Mouse (Mus musculus): ENCODE measurements at regions not wholly inside any gene's neighbourhood (a gene's known extent, or its start where the extent isn't known, plus 50 kb on each side); places are given as distances from the start of the nearest gene placed in this dataset.

DNA sequence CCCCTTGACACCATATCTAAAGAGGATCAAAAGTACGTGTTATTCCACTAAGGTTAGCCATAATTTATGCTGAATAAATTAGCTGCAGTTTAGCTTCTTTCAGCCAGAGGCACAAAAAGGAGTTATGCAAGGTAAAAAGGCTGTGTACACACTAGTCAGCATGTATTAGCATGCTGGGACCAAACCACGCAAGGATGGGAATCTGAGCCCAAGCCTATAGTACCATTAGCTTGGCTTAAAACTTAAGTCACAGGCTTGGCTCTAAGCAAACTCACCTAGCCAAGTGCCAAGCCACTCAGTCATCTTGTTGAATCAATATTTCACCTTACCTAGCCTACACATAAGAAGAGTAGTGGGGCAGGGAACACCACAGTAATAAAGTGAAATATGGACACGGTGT, 339.9 kb upstream of the Arid1b start:
- DNase-seq (ENCODE audit: low spot score), result no peak

DNA sequence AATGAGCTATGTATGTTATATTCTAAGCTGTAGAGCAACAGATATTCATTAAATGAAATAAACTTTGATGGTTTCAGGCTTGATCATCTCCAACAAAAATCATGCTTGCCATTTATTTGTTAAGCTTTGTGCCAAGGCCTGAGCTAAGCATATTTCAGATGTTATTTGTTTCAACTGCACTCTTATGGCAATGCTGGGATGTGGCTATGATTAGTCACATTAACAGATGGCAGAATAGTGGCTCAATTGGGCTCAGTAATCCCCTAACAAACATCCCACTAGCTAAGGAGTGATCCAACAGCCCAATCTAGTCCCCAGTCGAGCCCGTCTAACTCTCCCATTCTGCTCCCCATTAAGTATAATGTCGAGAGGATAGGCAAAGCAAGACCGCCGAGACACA, 332.1 kb upstream of the Arid1b start:
- DNase-seq (ENCODE audit: low spot score), result no peak

DNA sequence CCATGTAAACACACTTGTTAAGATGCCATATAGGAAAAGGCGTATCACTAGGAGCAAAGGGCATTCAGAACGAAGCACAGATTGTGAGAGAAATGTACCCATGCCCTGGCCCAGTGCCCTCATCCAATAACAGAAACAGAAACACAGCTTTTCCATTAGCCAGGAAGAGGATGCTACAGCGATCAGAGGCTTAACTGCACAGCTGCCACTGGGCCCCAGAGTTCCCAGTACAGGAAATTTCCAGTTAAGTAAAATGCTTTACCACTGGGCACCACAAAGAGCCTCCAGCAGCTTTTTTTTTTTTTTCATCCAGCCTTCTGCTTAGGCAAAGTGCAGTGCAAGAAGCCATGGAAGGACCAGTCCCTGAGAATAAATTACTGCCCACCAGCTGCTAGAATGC, 325.6 kb upstream of the Arid1b start:
- DNase-seq (ENCODE audit: low spot score), result no peak

DNA sequence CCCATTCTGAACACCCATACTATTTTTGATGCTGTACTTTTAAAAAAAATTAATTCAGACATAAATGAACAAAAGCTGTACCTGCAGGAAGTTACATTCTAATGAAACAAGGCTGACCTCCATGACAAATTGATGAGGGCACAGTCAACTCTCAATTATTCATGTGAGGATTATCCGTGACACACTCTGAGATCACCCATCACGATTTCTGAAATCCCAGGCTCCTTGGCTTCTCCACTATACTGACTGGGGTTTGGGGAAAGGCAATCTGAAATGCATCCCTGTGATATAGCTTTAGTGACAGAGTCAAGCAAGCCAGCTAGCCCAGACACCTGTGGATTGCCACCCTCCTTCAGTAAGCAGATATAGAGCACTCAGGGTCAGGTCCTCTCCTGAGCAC, 320.9 kb upstream of the Arid1b start:
- DNase-seq (ENCODE audit: low spot score), result no peak

DNA sequence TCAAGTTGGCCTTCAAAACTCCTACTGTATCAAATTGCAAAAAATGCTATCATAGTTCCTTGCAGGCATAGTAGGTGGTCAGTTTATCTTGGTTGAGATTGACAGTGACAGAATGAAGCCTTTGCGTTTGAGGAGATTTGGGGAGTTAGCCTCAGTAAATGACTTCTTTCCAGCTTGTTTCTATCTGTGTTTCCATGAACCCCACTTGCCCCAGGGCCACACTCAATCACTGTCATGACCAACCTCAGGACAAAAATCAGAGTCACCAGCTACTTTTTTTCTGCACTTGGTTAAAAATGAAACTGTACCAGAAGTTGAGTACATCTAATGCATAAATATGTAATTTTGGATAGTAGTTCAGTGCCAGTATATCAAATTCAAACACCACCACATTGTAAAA, 287.7 kb upstream of the Arid1b start:
- no peak for DNase-seq (ENCODE audit: low spot score)

DNA sequence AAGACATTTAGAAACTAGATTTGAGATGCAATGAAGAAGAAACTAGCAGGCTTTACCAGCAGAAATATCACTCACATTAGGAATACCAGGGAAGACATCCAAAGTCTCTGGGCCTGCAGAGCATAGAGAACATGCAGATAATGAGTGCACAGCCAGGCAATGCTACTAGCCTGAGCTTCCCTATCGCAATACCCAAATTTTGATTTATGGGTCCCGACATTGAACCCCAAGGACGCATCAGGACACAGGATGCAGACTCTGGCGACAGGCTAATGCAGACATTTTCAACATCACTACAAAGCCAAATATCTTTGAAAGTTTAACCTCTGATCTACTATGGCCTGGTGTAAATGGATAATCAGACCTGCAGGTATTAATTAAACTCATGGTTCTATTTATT, 273.1 kb upstream of the Arid1b start:
- no peak for DNase-seq (ENCODE audit: low spot score)

DNA sequence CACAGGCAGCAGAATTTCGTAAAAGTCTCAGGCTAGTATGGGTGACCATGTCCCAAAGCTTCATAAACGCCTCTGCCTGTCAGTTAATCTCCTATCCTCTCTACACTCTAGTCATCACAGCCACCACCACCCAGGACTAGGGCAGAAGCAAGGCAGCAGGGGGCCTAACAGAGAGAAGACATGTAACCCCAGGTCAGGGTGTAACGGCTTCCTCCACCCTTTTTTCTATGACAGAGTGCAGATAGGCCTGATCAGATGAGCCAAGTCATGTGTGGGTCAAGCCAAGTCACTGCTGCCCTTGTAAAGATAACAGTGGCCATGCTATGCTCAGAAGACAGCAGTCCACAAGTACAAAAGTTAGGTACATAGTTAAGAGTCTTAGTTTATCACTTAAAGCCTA, 270.1 kb upstream of the Arid1b start:
- no peak for DNase-seq (ENCODE audit: low spot score)

DNA sequence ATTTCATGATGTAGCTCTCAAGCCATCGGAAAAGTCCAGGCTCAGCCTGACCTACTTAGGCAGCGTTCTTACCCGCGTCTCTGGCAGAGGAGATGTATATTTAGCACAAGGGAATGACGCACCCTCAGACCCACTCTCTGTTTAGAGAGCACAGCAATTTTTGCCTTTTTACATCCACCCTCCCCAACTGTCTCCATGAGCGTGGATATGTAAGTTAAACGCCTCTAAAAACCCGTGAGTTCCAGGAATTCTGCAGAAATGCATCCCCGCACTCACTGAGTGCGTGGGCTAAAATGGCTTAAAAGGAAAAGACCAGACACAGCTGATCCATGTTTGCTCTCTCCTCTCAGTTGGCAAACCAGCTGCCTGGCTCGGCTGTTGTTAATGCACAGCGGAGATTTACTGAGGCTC, 267.8 kb upstream of the Arid1b start:
- peak; percentile 10 for DNase-seq (ENCODE audit: low spot score)

DNA sequence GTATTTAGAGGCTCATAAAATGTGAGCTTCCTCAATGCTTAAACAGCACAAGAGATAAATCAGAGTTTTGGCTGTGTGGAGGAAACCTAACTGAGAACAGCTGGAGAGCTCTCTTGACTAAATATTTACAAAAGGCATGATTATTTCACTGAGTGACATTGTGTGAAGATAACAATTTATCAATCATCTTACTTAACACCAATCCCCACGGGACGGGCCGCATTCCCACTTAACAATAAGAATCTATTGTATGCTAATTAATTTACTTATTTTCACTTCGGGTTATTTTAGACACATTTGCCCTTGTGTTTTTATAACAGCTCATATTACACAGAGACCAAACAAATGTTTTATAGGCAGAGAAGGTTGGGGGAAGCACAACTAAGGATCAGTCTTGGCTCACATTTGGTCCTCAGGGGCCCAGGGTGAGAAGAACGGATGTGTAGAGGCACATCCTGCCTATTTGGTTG, 259.7 kb upstream of the Arid1b start:
- peak; percentile 60 for DNase-seq (ENCODE audit: low spot score)

DNA sequence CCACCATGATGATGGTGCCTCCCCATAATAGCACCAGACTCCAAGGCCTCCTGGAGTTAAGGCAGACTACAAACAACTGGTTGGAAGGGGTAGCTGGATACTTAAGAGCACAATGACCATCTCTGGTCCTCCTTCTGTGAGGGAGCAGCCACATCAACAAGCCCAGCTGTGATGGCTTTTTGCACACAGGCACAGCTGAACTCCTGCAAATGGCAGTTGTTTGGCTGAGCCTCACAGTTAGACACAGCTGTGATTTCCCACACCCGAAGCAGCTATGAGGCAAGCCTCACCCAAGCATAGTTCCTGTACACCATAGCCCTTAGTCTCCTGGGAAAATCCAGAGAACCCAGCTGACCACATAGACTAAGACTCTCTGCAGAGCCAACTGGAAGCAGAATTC, 258.9 kb upstream of the Arid1b start:
- peak; percentile 76 for DNase-seq (ENCODE audit: low spot score)

DNA sequence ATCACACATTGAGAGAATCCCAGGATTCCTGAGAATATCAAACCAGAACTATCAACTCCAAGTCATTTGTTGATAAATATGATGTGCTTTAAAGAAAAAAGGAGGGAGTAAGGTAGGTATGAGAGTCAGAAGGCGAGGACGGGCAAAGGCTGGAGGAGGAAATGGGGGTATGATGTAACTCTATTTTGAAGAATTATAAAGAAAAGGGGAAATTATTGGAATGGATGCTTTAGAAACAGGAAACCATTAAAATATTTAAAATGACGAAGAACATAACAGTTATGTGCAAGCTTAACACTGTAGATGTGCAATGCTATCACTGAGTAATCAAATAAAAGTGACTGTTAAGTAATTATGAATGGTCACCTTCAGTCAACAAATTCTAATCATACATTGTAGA, 257.4 kb upstream of the Arid1b start:
- DNase-seq (ENCODE audit: low spot score), result no peak

DNA sequence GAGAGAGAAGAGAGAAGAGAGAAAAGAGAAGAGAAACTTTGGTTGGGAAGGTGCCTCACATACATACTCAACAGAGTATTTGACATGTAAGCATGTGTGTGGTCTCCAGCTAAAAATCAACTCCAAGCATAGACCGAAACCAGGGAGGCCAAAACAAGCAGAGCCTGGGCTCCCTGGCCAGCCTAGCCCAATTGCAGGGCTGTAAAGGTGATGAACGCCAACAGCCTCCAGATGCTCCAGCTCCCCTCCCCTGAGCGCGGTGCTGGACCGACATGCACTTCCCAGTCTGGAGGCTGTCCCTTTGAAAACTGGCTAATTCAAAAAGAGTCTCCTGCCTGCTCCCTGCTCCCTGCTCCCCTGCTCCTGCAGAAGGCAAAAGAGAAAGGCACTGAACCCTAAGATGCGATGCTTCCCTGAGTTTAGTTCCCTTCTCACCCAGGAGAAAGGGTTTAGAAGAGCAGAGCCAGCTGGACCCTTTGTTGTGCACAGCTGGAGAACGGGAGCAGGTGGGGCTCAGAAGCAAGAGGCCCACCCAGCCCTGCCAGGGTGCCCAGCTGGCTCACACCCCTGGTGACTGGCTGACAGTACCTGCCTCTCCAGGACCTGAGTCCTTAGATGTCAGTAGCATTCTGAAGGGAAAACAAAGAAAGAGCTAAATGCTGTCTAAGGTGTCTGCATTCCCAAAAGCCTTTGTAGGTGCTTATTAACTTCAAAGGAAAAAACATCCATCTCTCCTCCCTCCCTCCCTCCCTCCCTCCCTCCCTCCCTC, 255.2 kb upstream of the Arid1b start:
- DNase-seq (ENCODE audit: low spot score), result no peak

DNA sequence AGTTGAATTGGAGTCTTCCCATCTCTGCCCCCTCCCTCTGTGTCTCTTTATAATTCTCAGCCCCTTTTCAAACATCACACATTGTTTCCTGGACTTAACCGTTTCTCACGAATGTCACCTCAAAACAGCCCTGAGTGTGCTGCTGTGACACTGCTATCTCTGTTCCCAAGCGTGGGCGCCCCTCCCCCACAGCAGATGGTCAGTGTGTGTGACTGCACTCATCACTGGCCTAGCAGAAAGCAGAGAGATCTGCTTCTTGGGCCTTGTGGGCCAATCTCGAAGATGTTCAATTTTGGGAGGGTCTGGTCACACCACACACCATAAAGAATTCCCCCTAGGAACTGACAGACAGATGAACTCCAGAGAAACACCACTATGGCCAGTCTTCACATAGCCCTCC, 253.3 kb upstream of the Arid1b start:
- DNase-seq (ENCODE audit: low spot score), result no peak

DNA sequence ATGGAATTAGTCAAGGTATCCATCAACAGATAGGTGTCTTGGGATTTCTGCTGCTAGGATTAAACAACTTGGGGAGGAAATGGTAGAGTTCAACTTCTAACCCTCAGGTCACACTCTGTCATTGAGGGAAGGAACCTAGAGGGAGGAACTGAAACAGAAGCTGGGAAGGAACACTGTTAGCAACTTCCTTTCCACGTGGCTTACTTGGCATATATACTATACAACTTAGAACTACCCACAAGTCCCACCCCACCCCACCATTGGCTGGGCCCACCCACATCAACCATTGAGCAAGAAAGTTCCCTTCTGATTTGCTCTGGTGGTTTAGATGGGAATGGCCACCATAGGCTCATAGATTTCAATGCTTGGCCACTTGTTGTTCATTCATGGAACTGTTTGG, 251.8 kb upstream of the Arid1b start:
- DNase-seq (ENCODE audit: low spot score), result no peak

DNA sequence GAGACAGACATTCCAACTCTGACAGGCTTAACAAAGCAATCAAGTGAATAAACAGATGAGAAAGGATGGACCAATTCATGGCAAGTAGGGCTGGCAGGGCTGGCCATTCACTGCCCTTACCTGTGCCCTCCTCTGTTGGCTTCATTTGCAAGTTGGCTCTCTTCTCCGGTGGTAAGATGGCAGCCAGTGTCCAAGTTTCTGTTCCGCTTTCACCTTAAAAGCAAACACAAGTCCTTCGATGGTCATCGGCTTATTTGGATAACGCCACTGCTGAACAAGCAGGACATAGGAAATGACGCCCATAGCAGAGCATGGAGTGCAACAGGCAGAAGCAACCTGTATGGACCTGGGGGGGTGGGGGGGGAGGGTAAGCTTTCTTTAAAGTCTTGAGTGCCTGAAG, 231.2 kb upstream of the Arid1b start:
- DNase-seq (ENCODE audit: low spot score), result no peak

DNA sequence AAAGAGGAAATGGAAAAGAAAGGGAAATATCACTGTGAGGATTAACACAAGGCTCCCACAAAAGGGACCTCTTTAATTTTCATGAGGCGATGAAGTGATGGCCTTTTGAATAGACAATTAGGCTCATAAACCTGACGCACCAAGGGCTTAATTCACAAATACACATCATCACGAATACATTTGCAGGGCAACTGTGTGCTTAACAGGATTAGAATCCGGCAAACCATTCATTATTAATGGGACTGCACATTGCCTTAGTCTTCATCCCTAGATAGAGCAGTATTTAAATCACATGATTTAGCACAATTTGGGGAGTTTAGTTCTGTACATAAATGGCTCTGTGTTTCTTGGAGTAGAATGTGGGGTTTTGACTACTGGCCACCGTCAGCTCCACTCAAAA, 228.4 kb upstream of the Arid1b start:
- no peak for DNase-seq (ENCODE audit: low spot score)

DNA sequence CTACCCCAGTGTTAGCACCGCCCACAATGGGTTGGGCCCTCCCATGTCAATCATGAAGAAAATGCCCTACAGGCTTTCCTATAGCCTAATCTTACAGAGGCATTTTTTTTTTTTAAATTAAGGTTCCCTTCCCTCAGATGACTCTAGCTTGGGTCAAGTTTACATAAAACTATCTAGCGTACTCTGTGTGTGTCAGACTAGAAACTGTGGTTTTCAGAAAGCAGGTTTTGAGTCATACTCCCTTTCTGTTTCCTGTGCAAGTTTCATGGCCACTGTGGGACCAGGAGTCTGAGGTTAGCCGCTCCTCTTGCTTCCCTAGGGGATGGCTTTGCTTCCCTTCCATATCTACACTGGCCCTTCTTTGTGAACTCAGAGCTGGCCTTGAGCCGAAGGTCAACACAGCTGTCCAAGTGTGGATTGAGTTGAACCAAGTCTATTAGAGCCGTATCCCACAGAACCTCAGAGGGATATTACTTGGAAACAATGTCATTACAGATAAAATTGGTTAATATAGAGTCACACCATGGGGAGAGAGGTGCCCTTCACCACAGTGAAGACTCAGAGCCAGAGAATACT, 226.1 kb upstream of the Arid1b start:
- peak; percentile 30 for DNase-seq (ENCODE audit: low spot score)

DNA sequence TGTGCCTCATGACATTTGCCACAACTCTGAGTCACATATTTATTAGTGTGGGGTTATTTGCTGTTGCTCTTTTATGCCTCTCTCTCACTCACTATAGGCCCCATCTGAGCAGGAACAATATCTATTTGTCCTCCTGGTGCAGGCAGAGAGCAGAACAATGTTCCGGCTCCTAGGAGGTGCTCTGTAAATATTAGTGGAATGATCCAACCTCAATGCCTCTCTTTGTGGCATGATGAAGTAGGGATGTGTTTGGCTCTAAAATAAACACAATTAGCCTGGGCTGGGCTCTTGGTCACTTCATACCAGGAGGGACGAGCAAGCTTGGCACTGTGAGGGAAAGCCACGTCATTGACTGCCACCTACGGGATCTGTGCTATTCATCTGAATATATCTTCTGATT, 224.8 kb upstream of the Arid1b start:
- DNase-seq (ENCODE audit: low spot score), result no peak

DNA sequence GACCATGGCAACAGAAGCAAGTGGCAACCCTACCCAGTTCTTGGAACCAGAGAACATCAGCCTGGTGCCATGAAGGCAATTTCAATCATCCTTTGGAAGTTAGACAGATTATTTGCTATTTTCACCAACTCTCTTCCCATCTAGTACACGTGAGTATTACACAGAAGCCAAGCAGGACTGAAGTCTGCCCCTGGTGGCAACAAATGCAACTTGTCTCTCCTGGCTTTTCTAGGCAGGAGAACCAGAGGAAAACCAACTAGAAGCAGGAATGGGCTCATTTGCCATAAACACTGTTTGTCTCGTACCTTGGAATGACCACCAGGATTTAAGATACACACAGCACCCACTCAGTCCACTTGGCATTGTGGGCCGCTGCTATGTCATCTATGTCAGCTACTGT, 224.1 kb upstream of the Arid1b start:
- DNase-seq (ENCODE audit: low spot score), result no peak

DNA sequence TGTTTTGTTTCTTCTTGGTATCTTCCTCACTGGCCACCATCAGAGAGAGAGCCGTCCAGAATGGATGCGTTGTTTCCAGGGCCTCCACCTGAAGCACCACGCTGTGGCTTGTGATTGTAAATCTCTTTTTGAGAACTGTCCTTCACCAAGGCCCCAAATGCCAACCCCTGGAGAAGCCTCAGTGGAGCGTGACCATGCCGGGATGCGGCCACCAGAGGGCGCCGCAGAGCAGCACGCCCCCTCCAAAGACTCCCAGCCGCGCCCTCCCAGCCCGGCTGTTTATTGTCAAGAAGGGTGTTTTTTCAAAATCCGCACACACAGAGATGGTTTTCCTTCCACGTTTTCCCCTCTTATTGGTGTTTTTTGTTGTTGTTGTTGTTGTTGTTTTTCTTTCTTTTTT, 216.0 kb upstream of the Arid1b start:
- DNase-seq (ENCODE audit: low spot score), result peak; percentile 47

DNA sequence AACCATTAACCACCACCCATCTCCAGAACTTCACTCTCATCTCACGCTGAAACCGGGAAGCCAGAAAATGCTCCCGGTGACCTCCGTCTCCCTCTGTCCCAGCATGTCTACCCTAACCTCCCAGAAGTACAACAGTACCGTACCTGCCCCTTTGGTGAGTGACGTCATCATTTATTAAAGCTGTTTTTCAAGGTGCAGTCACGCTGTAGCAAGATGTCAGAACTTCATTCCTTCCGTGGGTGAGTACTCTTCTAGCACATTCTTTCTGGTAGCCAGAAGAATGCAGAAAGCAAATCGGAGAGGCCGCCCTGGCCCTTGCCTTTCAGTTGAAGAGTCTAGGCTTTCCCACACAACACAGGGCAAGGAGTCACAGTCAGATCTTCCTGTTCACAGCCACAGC, 215.1 kb upstream of the Arid1b start:
- DNase-seq (ENCODE audit: low spot score), result no peak

DNA sequence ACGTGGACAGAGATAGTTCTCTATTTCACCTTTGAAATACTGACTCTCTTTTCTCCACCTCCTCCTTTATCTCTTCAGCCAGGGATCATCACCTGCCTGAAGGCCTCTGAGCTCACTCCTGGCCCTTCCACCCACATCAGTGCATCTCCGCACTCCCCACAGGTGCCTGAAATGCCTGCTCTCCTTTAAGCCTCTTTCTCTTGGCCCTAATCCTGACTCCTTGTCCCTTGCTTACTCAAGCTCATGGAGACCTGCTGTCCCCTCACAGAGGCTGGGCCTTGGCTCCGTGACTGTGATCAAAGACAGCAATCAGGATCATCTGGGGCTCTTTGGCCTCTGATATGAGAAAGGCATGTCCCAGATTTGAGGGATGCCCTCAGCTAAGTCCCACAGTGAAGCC, 212.5 kb upstream of the Arid1b start:
- DNase-seq (ENCODE audit: low spot score), result no peak

DNA sequence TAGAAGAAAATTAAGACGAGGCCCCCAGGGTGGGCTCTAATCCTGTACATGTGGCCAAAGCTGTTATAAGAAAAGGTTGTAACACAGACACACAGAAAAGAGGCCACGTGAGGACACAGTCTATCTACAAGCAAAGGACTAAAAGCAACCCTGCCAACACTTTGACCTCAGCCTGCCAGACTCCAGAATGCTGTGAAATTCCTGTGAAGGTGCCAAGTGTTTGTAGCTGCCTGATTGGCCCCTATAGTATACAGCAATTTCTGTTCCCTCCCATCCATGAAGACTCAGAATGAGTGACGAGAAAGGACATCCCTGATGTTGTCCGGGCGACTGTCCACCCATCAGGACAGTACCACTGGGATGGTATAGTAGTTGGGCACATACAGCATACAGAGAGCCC, 209.8 kb upstream of the Arid1b start:
- peak; percentile 53 for DNase-seq (ENCODE audit: low spot score)
